Mouse (Mus musculus) liver, adult 2 months (tissue): ENCODE measurements around the gene Wnt10a.

ENCODE experiments used
- CTCF ChIP-seq: fragments of 200-500 bp; IDR thresholded peaks from 2 replicates; pipeline ENCODE4 v1.5.1; 2011; ENCODE audit warnings: low read depth, low read length, control low read depth
- POLR2A ChIP-seq: fragments of 200-500 bp; IDR thresholded peaks from 2 replicates; pipeline ENCODE4 v1.6.1; 2011; ENCODE audit warnings: low read length, control low read depth; ENCODE audit not compliant: insufficient read depth; ENCODE audit errors: extremely low read depth

DNA sequence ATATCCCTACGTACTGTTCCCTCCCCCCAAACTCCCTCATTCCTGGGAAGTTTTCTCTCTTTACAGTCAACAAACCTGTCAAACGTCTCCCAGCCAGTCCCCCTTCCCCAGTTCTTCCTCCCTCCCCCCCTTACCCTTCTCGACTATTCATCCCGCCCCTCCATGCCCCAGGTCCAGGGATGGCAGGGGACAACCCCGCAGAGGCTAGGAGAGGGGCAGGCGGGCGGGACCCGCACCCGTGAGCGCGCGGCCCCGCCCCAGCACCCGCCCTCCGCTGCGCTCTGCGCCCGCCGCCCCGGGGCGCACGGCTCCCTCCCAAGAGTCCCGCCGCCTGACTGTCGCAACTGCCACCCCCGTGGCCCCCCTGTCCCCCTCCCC is 19.9 kb upstream of the Wnt10a start:
- TF ChIP-seq CTCF (no peak), POLR2A (no peak)
